Mouse (Mus musculus) limb, embryonic 11.5 days (tissue): Measurements from ENCODE around the gene Rpp21. TPM values are rescaled to one million over a fixed set of nuclear protein-coding genes. Genes with fewer than 3 reads are reported as not detected.

Source experiments
- ATAC-seq: fragments of 200-750 bp; cut with Nextera tagmentation; 2 replicates; pipeline ENCODE4 v1.8.0; 2017; ENCODE audit warnings: low read depth; ENCODE audit not compliant: insufficient number of reproducible peaks, low FRiP score, low TSS enrichment
- DNase-seq: peaks from one replicate; pipeline ENCODE4 v3.0.0-alpha.2; 2015; ENCODE audit warnings: low spot score
- H3K27ac ChIP-seq: fragments of 300-500 bp; sonication (generic); replicated peaks from 2 replicates; pipeline ENCODE4 v1.5.1; 2014; ENCODE audit warnings: low read depth, mild to moderate bottlenecking, low read length
- H3K27me3 ChIP-seq: fragments of 300-500 bp; sonication (generic); 2 replicates; pipeline ENCODE4 v1.6.1; 2014; ENCODE audit warnings: mild to moderate bottlenecking, low read length, mixed read lengths; ENCODE audit not compliant: control insufficient read depth, insufficient read depth
- H3K36me3 ChIP-seq: fragments of 300-500 bp; sonication (generic); 2 replicates; pipeline ENCODE4 v1.6.1; 2014; ENCODE audit warnings: mild to moderate bottlenecking, low read length, moderate library complexity, mixed read lengths; ENCODE audit not compliant: control insufficient read depth, insufficient read depth
- H3K4me1 ChIP-seq: fragments of 300-500 bp; sonication (generic); 2 replicates; pipeline ENCODE4 v1.6.1; 2014; ENCODE audit warnings: low read length, mixed read lengths; ENCODE audit not compliant: control insufficient read depth, insufficient read depth
- H3K4me2 ChIP-seq: fragments of 300-500 bp; sonication (generic); 2 replicates; pipeline ENCODE4 v1.6.1; 2014; ENCODE audit warnings: low read depth, mild to moderate bottlenecking, moderate library complexity; ENCODE audit not compliant: severe bottlenecking
- H3K4me3 ChIP-seq: fragments of 300-500 bp; sonication (generic); 2 replicates; pipeline ENCODE4 v1.5.1; 2014; ENCODE audit warnings: low read depth, low read length
- H3K9ac ChIP-seq: fragments of 300-500 bp; sonication (generic); 2 replicates; pipeline ENCODE4 v1.6.1; 2014; ENCODE audit warnings: mild to moderate bottlenecking, low read length
- H3K9me3 ChIP-seq: fragments of 300-500 bp; sonication (generic); 2 replicates; pipeline ENCODE4 v1.6.1; 2016; ENCODE audit warnings: low read length; ENCODE audit not compliant: control insufficient read depth
- WGBS: fragments of 180-500 bp; shearing (Covaris S2); extraction: QIAGEN DNeasy Blood & Tissue Kit; methylation state at CpG from one replicate; pipeline ENCODE4 v1.1.7; 2014; 5-methylcytosine and 5-hydroxymethylcytosine counted together
- polyA plus RNA-seq: library from polyadenylated mRNA; unstranded; fragments of >200 nt; fragmentation: Nextera tagmentation; extraction: Ambion mirVana; gene quantifications from 2 replicates; pipeline ENCODE4 v1.2.1, GENCODE M21; 2014

Gene Rpp21
- polyA plus RNA-seq, 1 experiment from 2014 or later: 80.9 TPM

DNA sequence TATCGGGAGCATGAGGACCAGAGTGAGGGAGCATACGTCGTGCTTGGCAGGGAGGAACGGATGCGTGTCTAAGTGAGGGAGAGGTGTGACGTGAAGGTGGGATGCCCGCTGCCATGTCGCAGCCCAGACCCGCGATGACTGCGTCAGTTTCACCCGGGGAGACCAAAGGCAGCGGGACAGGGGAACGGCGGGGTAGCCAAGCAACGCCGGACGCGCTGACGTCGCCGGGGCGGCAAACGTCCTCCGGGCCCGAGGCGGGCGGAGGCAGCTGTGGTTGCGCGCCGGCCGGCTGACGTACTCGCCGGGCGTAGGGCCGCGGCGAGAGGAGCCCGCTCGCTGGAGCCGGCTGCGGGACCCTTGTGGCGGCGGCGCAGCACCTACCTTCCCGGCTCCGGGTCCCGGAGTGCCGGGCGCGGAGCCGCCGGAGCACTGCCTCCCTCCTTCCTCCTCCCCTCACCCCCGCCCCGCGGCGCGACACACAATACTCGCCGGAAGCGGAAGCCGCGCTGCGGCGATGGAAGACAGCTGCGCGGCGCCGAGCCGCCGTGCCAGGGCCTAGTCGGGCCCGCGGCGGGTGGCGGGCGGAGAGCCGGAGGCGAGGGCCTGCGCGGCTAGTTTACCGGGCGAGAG lies 13.2 kb upstream of the Rpp21 start:
- Histone ChIP-seq H3K9ac (peak overlapping the region; percentile 93), H3K9me3 (no peaks in the 10 kb centered on the region), H3K36me3 (peaks cover 4% of the 10 kb centered on the region; the same call in 1 of the 2 replicates), H3K4me3 (peak overlapping the region; percentile 89), H3K4me1 (peaks cover 8% of the 10 kb centered on the region; the same call in 1 of the 2 replicates), H3K27ac (peak overlapping the region; percentile 82), H3K27me3 (no peaks in the 10 kb centered on the region), H3K4me2 (peak overlapping the region; percentile 88)
- peak; percentile 91 for DNase-seq
- WGBS: under 1% methylated on average over 68 of the region's 84 CpGs
- ATAC-seq: peak; percentile 87

DNA sequence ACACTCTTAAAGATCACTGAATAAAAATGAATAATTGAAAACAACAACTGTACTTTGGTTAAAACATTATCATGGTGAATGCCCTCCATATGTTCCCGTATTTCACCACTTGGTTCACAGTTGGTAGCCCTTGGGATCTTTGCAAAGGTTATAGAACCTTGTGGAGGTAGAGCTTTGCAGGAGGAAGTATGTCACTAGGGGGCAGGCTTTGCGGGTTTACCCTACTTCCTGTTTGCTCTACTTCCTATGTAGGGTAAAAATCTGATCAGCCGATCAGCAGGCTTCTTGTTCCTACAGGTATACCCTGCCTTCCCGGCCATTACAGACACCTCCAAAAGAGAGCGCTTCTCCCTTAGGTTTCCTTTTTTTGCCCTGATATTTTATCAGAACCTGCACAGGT lies 8.0 kb upstream of the Rpp21 start:
- no peak for DNase-seq

DNA sequence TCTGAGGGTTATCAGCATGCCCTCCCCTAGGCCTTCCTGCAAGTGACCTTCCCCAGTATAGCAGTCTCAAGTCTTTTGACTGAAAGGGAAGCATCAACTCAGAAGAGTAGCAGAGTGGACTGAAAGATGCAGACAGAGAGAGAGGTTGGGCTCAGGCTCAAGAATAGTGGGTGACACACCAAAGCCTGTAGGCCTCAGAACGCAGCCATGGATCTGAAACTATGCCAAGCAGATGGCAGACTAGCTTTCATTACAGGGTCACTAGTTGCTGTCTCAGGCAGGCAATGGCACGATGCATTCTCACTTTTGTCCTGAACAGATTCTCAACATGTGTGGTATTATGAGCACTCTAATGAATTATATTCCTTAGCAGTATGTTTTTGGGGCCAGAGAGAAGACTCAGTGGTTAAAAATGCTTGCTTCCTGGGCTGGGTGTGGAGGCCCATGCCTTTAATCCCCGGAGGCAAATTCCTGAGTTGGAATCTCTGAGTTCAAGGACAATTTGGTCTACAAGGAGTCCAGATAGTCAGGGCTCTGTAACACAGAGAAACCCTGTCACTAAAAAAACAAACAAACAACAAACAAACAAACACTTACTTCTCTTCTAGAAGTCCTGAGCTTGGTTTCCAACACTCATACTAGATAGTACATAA lies 6.5 kb upstream of the Rpp21 start:
- Histone ChIP-seq H3K9ac (no peak overlapping the region), H3K9me3 (no peaks in the 10 kb centered on the region), H3K27ac (no peak overlapping the region), H3K4me3 (no peak overlapping the region), H3K4me2 (no peak overlapping the region), H3K36me3 (peaks cover 22% of the 10 kb centered on the region; the same call in 1 of the 2 replicates), H3K4me1 (no peaks in the 10 kb centered on the region), H3K27me3 (no peaks in the 10 kb centered on the region)
- no peak for DNase-seq
- WGBS: 91% methylated on average over 3 of the region's 3 CpGs
- ATAC-seq: no peak

More for the DNA sequence above, 8.0 kb upstream of the Rpp21 start:
- Histone ChIP-seq H3K4me1 (no peaks in the 10 kb centered on the region), H3K27ac (no peak overlapping the region), H3K9me3 (no peaks in the 10 kb centered on the region), H3K36me3 (peaks cover 16% of the 10 kb centered on the region; the same call in 1 of the 2 replicates), H3K9ac (no peak overlapping the region), H3K27me3 (no peaks in the 10 kb centered on the region), H3K4me2 (no peak overlapping the region), H3K4me3 (no peak overlapping the region)
- no peak for ATAC-seq
- WGBS: 77% methylated on average over 5 of the region's 5 CpGs

DNA sequence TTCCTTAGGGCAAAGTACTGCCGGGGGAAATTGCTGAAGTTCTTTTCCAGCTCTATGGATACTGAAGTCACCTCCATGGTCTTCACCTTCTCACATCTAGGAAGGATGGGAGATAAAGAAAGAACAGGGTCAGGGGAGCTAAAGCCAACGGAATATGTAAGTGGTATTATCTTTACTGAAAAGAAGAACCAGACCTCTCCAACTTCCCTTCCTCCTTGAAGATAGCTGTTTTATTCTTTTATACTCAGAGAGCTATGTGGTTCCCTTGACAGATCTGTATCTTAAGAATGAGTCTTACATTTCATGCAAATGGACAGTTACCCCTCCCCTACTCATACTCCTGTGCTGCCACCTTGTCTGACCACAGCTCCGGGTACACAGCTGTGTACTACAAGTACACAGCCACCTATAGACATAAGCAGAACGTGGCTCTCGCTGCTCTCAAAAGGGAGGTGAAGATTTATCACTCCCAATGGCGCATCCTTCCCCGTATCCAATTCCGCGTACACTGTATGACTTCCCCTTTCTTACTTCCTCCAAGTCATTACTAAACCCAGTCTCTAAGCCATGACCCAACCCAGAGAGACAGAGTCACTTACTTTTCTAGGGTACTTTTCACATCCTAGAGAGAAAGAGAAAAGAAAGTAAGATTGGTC lies 3.8 kb upstream of the Rpp21 start:
- H3K36me3 ChIP-seq: peaks cover 17% of the 10 kb centered on the region; the same call in 1 of the 2 replicates
- no peaks in the 10 kb centered on the region for H3K27me3 ChIP-seq
- no peak overlapping the region for H3K4me3 ChIP-seq
- ATAC-seq (no peak), DNase-seq (no peak)
- WGBS: 94% methylated on average over 9 of the region's 9 CpGs
- H3K4me1 ChIP-seq: no peaks in the 10 kb centered on the region
- no peak overlapping the region for H3K27ac ChIP-seq
- H3K4me2 ChIP-seq: no peak overlapping the region
- no peak overlapping the region for H3K9ac ChIP-seq
- H3K9me3 ChIP-seq: no peaks in the 10 kb centered on the region

DNA sequence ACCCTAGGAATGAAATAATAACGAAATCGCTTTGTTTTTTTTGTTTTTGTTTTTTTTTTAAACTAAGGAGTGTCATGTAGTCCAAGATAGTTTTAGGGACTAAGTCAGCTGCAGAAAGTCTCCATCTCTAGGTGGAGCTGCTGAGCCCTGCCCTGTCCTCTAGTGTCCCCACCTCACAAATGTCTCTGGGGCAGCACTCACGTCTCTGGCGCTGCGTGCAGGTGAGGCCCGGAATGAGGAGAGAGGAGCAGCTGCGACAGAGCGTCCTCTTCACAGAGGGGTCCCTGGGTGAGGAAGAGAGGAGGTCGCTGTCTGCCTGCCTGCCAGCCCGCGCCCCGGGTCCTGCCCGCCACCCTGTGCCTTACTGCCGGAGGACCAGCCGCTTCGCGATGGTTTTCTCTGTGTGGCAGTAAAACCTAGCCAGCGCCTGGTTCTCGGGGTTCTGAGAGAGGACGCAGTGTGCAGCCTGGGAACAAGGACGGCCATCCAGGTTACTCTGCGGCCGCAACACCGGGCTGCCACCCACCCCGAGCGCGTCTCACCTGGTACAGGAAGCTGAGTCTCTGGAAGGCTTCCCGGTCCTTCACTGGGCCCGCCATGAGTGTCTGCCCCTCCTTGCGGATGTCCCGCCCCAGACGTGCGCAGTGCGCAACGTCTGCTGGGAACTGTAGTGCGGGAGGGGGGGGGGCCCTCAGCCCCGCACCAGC lies 475 bp downstream of the Rpp21 start:
- 0 out of 2 replicates have a peak, but pooled peaks cover 3% of the 10 kb centered on the region for H3K27me3 ChIP-seq
- H3K9me3 ChIP-seq: no peaks in the 10 kb centered on the region
- DNase-seq (peak; percentile 78), ATAC-seq (peak; percentile 92)
- H3K36me3 ChIP-seq: peaks cover 8% of the 10 kb centered on the region; the same call in 1 of the 2 replicates
- WGBS: under 1% methylated on average over 37 of the region's 37 CpGs
- H3K4me2 ChIP-seq: peak overlapping the region; percentile 48
- peak overlapping the region; percentile 80 for H3K9ac ChIP-seq
- H3K4me1 ChIP-seq: no peaks in the 10 kb centered on the region
- H3K4me3 ChIP-seq: peak overlapping the region; percentile 75
- H3K27ac ChIP-seq: 0 out of 2 replicates have a peak overlapping the region, but pooled peaks have one; percentile 36

DNA sequence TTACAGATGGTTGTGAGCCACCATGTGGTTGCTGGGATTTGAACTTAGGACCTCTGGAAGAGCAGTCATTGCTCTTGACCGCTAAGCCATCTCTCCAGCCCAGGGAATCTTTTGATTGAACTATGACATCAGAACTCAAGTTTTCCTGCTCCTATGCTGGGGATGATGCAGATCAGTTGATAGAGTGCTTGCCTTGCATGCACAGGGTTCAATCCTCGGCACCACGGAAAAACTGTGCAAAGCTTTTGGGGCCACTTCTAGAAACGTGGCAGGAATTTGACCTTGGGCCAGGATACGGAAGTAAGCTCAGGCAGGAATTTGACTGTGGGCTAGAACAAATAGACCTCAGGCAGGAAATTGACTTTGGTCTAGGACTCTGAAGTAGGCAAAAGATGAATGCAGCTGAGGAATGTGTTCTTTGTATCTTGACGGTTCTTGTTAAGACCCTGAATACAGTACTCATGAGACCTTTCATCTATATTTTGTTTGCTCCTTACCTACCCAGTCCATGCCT lies 4.7 kb downstream of the Rpp21 start:
- DNase-seq: no peak
- Histone ChIP-seq H3K4me1 (no peaks in the 10 kb centered on the region), H3K4me2 (no peak overlapping the region), H3K9ac (no peak overlapping the region), H3K27me3 (peaks cover 21% of the 10 kb centered on the region), H3K4me3 (no peak overlapping the region), H3K9me3 (no peaks in the 10 kb centered on the region), H3K27ac (no peak overlapping the region), H3K36me3 (no peaks in the 10 kb centered on the region)
- WGBS: 67% methylated on average over 6 of the region's 6 CpGs
- no peak for ATAC-seq

DNA sequence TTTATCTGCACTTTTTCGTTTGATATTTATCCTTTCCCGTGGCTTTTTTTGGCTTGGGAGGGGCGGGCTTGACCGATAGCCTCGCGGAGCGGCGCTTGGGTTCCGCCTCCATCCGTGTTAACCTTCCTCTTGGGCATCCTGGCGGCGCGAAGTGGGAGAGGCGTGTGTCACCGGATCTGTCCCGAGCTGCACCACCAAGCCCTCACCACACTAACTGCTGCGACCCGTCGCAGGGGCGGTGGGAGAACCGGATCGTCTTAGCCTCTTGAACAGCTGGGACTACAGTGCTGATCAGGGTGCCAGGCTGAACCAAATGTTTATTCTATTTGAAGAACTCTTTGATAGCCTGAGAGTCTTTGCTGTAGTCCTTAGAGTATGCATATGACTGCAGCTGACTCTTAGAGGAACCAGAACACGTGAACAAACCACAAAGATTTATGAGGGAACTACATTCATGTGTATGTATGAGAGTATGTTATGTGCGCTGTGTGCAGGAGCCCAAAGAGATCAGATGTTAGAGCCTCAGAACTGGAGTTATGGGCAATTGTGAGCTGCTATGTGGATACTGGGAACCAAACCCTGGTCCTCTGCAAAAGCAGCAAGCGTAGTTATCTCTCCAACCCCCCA lies 5.5 kb downstream of the Rpp21 start:
- Histone ChIP-seq H3K4me1 (no peaks in the 10 kb centered on the region), H3K36me3 (no peaks in the 10 kb centered on the region), H3K9ac (no peak overlapping the region), H3K4me3 (no peak overlapping the region), H3K27ac (no peak overlapping the region), H3K27me3 (peaks cover 23% of the 10 kb centered on the region), H3K9me3 (no peaks in the 10 kb centered on the region), H3K4me2 (peak overlapping the region; percentile 39; the same call in 1 of the 2 replicates)
- 10% methylated on average over 25 of the region's 25 CpGs for WGBS
- ATAC-seq: peak; percentile 62; the same call in 1 of the 2 replicates
- peak; percentile 48 for DNase-seq
